Mouse (Mus musculus): ENCODE data around the gene Cela3b. TPM values are rescaled to one million over a fixed set of nuclear protein-coding genes. Genes with fewer than 3 reads are reported as not detected.
A peak's percentile ranks its signal among the peaks of the same experiment; 100 is the strongest.

Cela3b gene
- polyA plus RNA-seq, 1 experiment from 2014 or later = 232 TPM

DNA sequence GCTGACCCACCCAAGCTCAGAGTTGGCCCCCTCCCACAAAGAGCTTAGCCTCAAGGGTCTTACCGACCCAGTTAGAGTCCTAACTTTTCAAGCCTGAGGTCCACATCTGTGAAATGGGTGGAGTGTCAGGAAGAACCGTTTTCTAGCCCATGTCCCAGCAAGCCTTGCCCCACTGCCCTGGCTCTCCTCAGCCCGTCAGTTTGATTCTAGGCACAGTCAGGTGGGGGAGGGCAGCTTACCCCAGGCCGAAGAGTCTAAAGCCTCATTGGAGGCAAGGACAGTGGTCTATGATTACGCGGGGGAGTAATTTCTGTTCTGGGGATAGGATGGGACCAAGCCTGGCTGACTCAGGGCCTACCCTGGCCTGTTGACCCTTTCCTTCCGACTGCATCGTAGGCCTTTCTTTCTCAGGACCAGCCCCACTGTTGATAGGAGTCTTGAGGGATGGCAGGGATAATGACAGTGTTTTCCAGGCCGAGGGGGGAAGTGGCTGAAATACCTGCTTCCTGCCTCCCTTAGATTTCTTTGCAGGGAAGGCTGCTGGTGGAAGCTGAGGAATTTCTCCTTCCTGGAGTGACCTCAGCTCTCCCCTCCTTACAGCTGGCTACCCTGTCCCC lies 40.5 kb upstream of the Cela3b start:
- 44% methylated on average over 9 of the region's 9 CpGs for WGBS

DNA sequence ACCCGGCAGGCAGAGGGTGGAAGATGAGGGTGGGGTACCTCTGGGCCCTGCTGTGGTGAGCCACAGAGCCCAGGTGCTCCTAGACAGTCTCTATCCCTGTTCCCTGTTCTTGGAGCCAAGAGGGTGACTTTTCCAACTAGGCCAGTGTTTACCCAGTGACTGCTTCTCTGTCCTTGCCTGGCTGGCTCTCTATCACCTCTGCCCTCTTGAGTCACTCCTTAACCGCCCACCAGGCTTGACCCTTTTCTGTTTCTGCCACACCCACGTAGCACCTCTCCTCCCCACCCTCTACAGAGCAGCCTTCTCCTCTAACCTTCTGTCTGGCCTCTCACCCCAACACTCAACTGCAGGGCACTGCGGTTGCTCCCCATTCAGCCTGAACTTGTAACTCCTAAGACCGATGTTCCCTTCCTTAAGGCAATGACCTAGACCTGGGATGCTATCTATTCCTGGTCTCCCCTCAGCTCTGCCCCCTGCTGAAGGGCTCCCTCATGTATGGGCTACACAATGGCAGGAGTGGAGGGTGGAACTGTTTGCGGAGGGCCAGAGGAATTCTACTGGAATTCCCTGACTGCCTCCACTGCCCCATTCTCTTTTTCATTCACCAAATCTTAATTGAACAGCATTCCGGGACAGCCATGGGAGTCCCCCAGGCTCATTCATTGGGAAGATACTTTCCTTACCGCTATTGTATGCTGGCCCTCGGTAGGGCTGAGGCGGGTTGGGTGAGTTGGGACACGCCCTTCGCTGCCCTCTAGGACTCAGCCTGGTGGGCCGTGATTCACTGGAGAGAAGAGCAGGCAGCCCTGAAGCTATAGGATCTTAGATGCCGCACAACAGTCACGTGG lies 39.7 kb upstream of the Cela3b start:
- Histone ChIP-seq H3K9me3 (no peaks in the 10 kb centered on the region), H3K36me3 (no peaks in the 10 kb centered on the region), H3K4me1 (peaks cover 58% of the 10 kb centered on the region), H3K27ac (peak overlapping the region; percentile 83), H3K27me3 (replicated peaks) (no peaks in the 10 kb centered on the region), H3K9ac (peak overlapping the region; percentile 76), H3K4me2 (peak overlapping the region; percentile 85), H3K4me3 (replicated peaks) (peak overlapping the region; percentile 78)
- 42% methylated on average over 15 of the region's 15 CpGs for WGBS
- ATAC-seq (ENCODE audit: insufficient read depth, low FRiP score, low read depth) = no peak

More for the DNA sequence above, 40.5 kb upstream of the Cela3b start:
- peaks cover 65% of the 10 kb centered on the region for H3K4me1 ChIP-seq
- H3K4me3 ChIP-seq (replicated peaks) = peak overlapping the region; percentile 78
- H3K27me3 ChIP-seq (replicated peaks) = no peaks in the 10 kb centered on the region
- H3K4me2 ChIP-seq = peak overlapping the region; percentile 85
- H3K27ac ChIP-seq = peak overlapping the region; percentile 83
- H3K36me3 ChIP-seq = no peaks in the 10 kb centered on the region
- ATAC-seq (ENCODE audit: insufficient read depth, low FRiP score, low read depth) = no peak
- no peaks in the 10 kb centered on the region for H3K9me3 ChIP-seq
- H3K9ac ChIP-seq = no peak overlapping the region

DNA sequence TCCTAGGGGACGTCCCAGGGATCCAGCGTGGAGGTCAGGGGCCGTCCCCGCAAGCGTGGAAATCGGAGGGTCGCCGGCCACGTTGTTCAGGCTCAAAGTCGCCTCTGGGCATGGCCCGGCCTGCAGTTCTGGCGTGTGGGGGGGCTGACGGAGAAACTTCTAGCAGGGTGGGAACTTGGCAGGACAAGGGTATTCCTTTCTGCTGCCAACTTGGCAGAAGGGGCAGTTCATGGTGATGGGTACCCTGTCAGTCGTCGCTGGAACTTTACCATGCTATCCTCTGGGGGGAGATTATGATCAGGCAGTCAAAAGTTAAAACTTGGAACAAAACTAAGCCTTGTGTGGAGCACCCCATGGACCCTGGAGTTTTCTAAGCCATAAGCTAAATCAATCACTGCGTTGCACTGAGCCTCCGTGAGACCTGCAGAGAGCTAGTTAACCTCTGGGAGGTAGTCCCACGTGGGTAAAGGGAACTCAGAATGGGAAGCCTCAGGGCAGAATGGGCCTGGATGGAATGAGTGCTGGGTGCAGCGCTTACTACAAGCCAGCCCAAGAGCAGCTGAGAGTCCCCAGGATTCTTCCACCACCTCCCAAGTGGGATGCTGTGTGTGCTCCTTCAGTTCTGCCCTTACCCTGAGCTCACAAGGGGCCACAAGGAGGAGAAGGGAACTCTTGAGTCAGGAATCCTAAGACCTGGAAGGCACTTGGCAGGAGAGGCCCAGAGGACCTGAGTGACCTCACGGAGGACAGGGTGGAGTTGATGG lies 38.9 kb upstream of the Cela3b start:
- ATAC-seq (ENCODE audit: insufficient read depth, low FRiP score, low read depth) = no peak
- WGBS = 4% methylated on average over 20 of the region's 20 CpGs
- no peaks in the 10 kb centered on the region for H3K27me3 ChIP-seq (replicated peaks)
- peak overlapping the region; percentile 85 for H3K4me2 ChIP-seq
- peak overlapping the region; percentile 76 for H3K9ac ChIP-seq
- peaks cover 56% of the 10 kb centered on the region for H3K4me1 ChIP-seq
- peak overlapping the region; percentile 78 for H3K4me3 ChIP-seq (replicated peaks)
- H3K9me3 ChIP-seq = no peaks in the 10 kb centered on the region
- no peaks in the 10 kb centered on the region for H3K36me3 ChIP-seq
- H3K27ac ChIP-seq = peak overlapping the region; percentile 83

DNA sequence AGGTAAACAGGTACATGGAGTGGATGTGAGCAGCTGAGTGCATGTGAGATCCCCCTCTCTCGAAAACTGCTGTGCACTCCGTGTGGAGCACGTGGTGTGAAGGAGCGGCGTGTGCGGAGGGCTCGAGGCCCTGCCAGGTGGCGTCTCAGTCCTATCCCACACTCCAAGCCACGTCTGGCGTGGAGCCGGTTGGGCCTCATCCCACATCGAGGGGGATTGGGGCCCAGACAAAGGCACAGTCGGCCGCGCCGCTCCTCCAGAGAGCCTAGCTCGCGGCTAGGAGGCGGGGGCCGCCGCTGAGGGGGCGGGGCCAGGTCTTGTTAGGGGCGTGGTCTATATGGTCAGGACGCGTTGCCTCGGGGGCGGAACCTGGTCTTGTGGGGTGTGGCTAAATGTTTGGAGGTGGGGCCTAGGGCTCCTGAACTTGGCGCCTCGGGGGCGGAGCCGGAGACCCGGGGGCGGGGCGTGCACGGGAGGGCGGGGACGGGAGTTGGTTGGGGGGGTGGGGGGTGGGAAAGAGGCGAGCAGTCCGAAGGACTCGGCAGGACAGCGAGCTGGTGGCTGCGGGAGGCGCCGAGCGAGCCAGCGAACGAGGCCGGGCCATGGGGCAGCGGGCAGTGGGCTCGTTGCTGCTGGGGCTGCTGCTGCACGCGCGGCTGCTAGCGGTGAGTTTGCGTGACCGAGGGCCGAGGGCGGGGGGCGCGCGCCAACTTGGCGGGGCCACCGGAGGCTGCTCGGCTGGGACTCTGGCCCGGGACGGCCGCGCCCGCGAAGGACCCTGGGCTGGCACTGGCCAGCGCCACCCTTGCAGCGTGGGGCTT lies 38.1 kb upstream of the Cela3b start, which contains the start of gene Hspg2:
TSS of gene Hspg2 (plus strand) at position 510 of the 821 bp plus-strand sequence.
- peak; percentile 84 for ATAC-seq (ENCODE audit: insufficient read depth, low FRiP score, low read depth)
- H3K4me2 ChIP-seq = peak within 1 kb of the TSS; percentile 85
- H3K9ac ChIP-seq = peak within 1 kb of the TSS; percentile 76
- peaks cover 48% of the 10 kb centered on the region for H3K4me1 ChIP-seq
- peak within 1 kb of the TSS; percentile 78 for H3K4me3 ChIP-seq (replicated peaks)
- WGBS = 1% methylated on average over 65 of the region's 72 CpGs
- H3K27me3 ChIP-seq (replicated peaks) = no peaks in the 10 kb centered on the region
- no peaks in the 10 kb centered on the region for H3K36me3 ChIP-seq
- no peaks in the 10 kb centered on the region for H3K9me3 ChIP-seq
- H3K27ac ChIP-seq = peak within 1 kb of the TSS; percentile 83

DNA sequence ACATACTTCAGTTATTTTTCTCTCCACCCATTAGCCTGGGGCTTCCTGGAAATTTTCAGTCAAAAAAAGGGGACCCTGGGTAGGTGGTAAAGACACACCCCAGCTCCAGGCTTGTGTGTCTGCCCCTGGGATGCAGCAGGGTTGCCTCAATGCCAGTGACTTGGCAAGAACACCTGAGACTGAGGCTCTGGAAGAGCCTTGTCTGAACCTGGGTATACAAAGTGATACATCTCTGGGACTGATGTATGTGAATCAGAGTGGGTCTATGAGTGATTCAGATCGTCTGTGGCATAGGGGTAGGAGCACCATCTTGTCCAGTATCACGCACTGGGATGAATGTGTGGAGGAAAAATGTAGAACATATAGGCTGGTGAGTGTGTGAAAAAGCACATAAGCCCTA lies 37.2 kb upstream of the Cela3b start:
- no peak for ATAC-seq (ENCODE audit: insufficient read depth, low FRiP score, low read depth)
- H3K27me3 ChIP-seq (replicated peaks) = no peaks in the 10 kb centered on the region
- no peaks in the 10 kb centered on the region for H3K36me3 ChIP-seq
- H3K4me1 ChIP-seq = peaks cover 46% of the 10 kb centered on the region
- no peak overlapping the region for H3K4me2 ChIP-seq
- 77% methylated on average over 2 of the region's 2 CpGs for WGBS
- H3K27ac ChIP-seq = peak overlapping the region; percentile 78
- no peak overlapping the region for H3K9ac ChIP-seq
- no peak overlapping the region for H3K4me3 ChIP-seq (replicated peaks)
- no peaks in the 10 kb centered on the region for H3K9me3 ChIP-seq

DNA sequence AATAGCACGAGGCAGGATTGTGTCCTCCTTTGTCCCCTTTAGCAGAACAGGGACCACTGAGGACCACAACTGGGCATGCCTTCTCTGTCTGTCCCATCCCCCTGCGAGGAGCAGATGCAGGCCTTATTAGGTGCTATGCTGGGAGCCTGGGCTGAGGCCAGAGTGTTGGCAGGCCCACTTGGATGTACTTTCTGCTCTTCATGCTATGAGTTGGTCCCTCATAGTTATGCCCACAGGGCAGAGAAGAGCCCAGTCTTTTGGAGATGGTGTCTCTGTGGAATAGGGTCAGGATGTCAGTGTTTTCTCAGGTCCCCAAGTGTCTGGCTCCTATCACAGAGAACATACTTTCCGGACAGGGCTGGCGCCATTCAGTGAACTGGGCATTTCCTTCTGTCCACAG lies 36.7 kb upstream of the Cela3b start:
- H3K4me1 ChIP-seq = peaks cover 46% of the 10 kb centered on the region
- no peak overlapping the region for H3K9ac ChIP-seq
- ATAC-seq (ENCODE audit: insufficient read depth, low FRiP score, low read depth) = no peak
- H3K36me3 ChIP-seq = no peaks in the 10 kb centered on the region
- H3K27ac ChIP-seq = peak overlapping the region; percentile 78; the same call in 1 of the 2 replicates
- WGBS = 76% methylated on average over 4 of the region's 4 CpGs
- no peaks in the 10 kb centered on the region for H3K27me3 ChIP-seq (replicated peaks)
- H3K9me3 ChIP-seq = no peaks in the 10 kb centered on the region
- no peak overlapping the region for H3K4me2 ChIP-seq
- no peak overlapping the region for H3K4me3 ChIP-seq (replicated peaks)

DNA sequence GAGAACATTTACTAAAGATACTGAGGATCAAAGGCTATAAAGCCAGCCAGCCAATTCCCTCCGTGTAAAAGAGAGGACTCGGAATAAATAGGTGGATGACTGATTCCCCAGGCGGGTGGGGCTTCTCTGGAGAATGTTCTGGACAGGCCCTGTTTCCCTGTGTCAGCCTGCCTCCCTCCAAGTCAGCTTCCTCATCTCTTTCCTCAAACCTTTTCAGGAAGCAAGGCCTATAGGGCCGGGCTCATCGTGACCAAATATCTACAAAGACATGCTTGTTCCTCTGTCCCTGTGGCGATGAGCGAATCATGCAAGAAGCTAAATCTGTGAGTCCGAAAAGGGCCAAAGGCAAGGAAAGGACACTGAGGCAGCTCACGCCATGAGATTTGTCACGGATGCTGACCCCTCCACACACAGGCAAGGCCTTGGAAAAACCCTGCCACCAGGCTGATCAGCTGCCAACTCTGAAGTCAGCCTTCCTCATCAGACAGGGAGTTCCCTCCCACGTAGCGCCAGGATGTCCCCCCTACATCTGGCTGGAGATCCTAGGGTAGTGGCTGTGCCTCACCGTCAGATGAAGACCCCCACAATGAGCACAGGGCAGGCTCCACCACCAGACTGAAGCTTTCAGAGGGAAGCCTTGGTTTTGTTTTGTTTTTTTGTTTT lies 34.9 kb upstream of the Cela3b start:
- WGBS = 64% methylated on average over 13 of the region's 13 CpGs
- Histone ChIP-seq H3K36me3 (no peaks in the 10 kb centered on the region), H3K27me3 (replicated peaks) (no peaks in the 10 kb centered on the region), H3K4me2 (no peak overlapping the region), H3K9ac (no peak overlapping the region), H3K4me3 (replicated peaks) (no peak overlapping the region), H3K27ac (peak overlapping the region; percentile 63), H3K4me1 (peaks cover 30% of the 10 kb centered on the region), H3K9me3 (no peaks in the 10 kb centered on the region)
- ATAC-seq (ENCODE audit: insufficient read depth, low FRiP score, low read depth) = no peak

DNA sequence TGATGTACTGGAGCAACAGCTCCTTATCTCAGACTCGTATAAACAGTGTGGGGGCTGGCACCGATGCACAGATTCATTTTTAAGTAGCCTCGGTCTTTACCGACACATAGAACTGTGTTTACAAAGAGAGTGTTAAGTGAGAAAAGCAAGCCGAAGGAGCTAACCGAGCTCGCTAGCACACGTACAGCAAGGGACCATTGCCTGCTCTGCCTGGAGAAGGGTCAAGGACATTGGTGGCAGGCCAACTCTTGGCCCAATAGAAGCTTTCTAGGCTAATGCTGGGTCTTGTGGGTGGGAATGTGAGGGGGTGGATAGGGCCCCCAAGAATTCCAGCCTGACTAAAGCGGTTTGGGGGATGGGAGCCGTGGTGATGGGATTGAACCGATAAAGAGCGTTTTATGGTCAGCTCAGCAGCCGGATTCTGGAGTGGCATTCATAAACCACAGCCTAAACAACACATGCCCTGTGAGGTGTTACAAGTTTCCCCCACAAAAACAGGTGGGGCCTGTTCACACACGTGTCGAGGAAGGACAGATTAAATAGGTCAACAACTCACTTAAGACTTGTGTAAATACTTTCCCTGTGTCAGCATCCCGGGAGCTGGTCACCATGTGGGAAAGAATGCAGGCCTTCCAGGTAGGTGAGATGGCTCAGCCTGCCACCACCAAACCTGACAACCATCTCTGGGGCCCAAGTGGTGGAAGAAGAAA lies 31.8 kb upstream of the Cela3b start:
- peaks cover 13% of the 10 kb centered on the region for H3K4me1 ChIP-seq
- WGBS = 46% methylated on average over 16 of the region's 16 CpGs
- ATAC-seq (ENCODE audit: insufficient read depth, low FRiP score, low read depth) = peak; percentile 82

DNA sequence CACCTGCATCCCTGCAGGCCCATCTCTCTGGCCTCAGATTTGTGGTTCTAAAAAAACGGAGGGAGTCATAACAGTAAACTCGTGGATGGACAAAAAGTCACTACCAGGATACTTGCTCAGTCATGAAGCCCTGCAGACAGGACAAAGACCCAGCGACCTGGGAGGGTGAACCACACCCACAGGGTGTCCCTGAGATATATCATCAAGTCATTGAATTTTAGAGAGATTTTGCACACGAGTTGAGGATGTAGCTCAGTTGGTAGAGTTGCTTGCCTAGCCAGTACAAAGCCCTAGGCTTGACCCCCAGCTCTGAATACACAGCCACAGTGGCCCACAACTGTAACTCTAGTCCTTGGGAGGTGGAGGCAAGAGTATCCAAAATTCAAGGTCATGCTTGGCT lies 30.9 kb upstream of the Cela3b start:
- peaks cover 13% of the 10 kb centered on the region for H3K4me1 ChIP-seq
- ATAC-seq (ENCODE audit: insufficient read depth, low FRiP score, low read depth) = no peak
- H3K27ac ChIP-seq = no peak overlapping the region

More for the DNA sequence above, 31.8 kb upstream of the Cela3b start:
- H3K27ac ChIP-seq = peak overlapping the region; percentile 78
- no peaks in the 10 kb centered on the region for H3K27me3 ChIP-seq (replicated peaks)
- H3K9ac ChIP-seq = no peak overlapping the region
- H3K9me3 ChIP-seq = no peaks in the 10 kb centered on the region
- H3K4me3 ChIP-seq (replicated peaks) = no peak overlapping the region
- H3K36me3 ChIP-seq = no peaks in the 10 kb centered on the region
- H3K4me2 ChIP-seq = no peak overlapping the region

DNA sequence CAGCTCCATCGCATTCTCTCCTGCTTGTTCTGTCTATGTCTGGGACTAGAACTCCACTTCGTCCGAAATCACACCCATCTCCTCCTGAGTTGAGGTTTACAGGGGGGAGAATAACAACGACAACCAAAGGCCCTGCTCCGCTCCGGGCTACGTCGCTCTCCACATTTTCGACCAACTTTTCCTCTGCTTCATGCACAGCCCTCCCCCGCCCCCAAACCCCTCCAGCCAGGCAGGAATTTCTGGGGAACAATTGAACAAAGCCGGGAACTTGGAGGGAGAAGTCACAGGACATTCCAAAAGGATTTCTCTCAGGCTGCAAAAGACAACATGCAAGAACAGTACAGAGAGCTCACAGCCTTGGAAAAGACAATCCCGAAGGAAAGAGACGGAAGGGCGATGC lies 30.3 kb upstream of the Cela3b start:
- Histone ChIP-seq H3K9me3 (no peaks in the 10 kb centered on the region), H3K27ac (no peak overlapping the region), H3K4me2 (no peak overlapping the region), H3K9ac (no peak overlapping the region), H3K4me1 (peaks cover 13% of the 10 kb centered on the region), H3K27me3 (replicated peaks) (no peaks in the 10 kb centered on the region), H3K4me3 (replicated peaks) (no peak overlapping the region), H3K36me3 (no peaks in the 10 kb centered on the region)
- WGBS = 73% methylated on average over 14 of the region's 14 CpGs
- ATAC-seq (ENCODE audit: insufficient read depth, low FRiP score, low read depth) = no peak

More for the DNA sequence above, 30.9 kb upstream of the Cela3b start:
- H3K4me3 ChIP-seq (replicated peaks) = no peak overlapping the region
- no peak overlapping the region for H3K4me2 ChIP-seq
- H3K27me3 ChIP-seq (replicated peaks) = no peaks in the 10 kb centered on the region
- no peaks in the 10 kb centered on the region for H3K9me3 ChIP-seq
- WGBS = 78% methylated on average over 4 of the region's 4 CpGs
- no peaks in the 10 kb centered on the region for H3K36me3 ChIP-seq
- H3K9ac ChIP-seq = no peak overlapping the region

All from stomach, embryonic 15.5 days (tissue).